Mouse (Mus musculus) forebrain, embryonic 11.5 days (tissue): ENCODE results near the gene Immp1l. TPM values are rescaled to one million over a fixed set of nuclear protein-coding genes. Genes with fewer than 3 reads are reported as not detected.

Source experiments
- ATAC-seq: fragments of 200-750 bp; cut with Nextera tagmentation; replicated peaks from 2 replicates; pipeline ENCODE4 v1.8.0; 2017; ENCODE audit warnings: moderate TSS enrichment; ENCODE audit not compliant: low FRiP score
- DNase-seq: peaks from one replicate; pipeline ENCODE4 v3.0.0-alpha.2; 2017; ENCODE audit warnings: low spot score
- H3K27ac ChIP-seq: fragments of 300-500 bp; sonication (generic); 2 replicates; pipeline ENCODE4 v1.5.1; 2014; ENCODE audit warnings: low read depth, low read length
- H3K27me3 ChIP-seq: fragments of 300-500 bp; sonication (generic); 2 replicates; pipeline ENCODE4 v1.6.1; 2014; ENCODE audit warnings: mild to moderate bottlenecking, low read length, mixed read lengths; ENCODE audit not compliant: control insufficient read depth, insufficient read depth
- H3K36me3 ChIP-seq: fragments of 300-500 bp; sonication (generic); 2 replicates; pipeline ENCODE4 v1.6.1; 2014; ENCODE audit warnings: mild to moderate bottlenecking, low read length, moderate library complexity, mixed read lengths; ENCODE audit not compliant: control insufficient read depth, insufficient read depth
- H3K4me1 ChIP-seq: fragments of 300-500 bp; sonication (generic); replicated peaks from 2 replicates; pipeline ENCODE4 v1.6.1; 2014; ENCODE audit warnings: low read length, mixed read lengths; ENCODE audit not compliant: control insufficient read depth, insufficient read depth
- H3K4me2 ChIP-seq: fragments of 300-500 bp; sonication (generic); 2 replicates; pipeline ENCODE4 v1.6.1; 2014; ENCODE audit warnings: low read depth, mild to moderate bottlenecking, low read length, moderate library complexity, mixed read lengths; ENCODE audit not compliant: severe bottlenecking
- H3K4me3 ChIP-seq: fragments of 300-500 bp; sonication (generic); 2 replicates; pipeline ENCODE4 v1.5.1; 2014; ENCODE audit warnings: low read depth, low read length
- H3K9ac ChIP-seq: fragments of 300-500 bp; sonication (generic); 2 replicates; pipeline ENCODE4 v1.6.1; 2014; ENCODE audit warnings: low read length
- H3K9me3 ChIP-seq: fragments of 300-500 bp; sonication (generic); 2 replicates; pipeline ENCODE4 v1.6.1; 2016; ENCODE audit warnings: low read length, mixed read lengths; ENCODE audit not compliant: control insufficient read depth
- WGBS: fragments of 180-500 bp; shearing (Covaris S2); extraction: QIAGEN DNeasy Blood & Tissue Kit; methylation state at CpG from one replicate; pipeline ENCODE4 v1.1.7; 2014; 5-methylcytosine and 5-hydroxymethylcytosine counted together
- microRNA-seq: library from miRNA; unstranded; fragments of <30 nt; microRNA quantifications from one replicate; pipeline ENCODE4, GENCODE M21; 2016; ENCODE audit not compliant: insufficient number of aligned reads
- polyA plus RNA-seq: library from polyadenylated mRNA; unstranded; fragments of >200 nt; fragmentation: Nextera tagmentation; extraction: Ambion mirVana; gene quantifications from 2 replicates; pipeline ENCODE4 v1.2.1, GENCODE M21; 2014

The Immp1l gene
- polyA plus RNA-seq, 1 experiment from 2014 or later: 134 TPM

DNA sequence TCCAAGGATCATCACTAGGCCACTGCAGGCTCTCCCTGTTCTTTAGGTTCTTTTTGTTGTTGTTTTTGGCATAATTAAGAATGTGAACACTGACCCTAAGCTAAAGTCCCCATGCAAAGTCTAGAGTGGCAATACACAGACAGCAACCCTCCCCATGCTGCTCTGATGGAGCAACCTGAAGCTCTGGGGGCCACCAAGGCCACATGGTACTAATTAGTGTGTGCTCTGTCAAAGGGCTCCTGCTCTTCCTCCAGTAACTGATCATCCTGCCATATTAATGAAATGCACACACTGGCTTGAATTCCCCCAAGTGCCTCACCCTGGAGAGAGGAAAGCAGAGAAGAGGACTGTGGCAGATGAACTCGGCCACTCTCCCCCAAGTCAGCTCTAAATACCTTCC, 82.7 kb downstream of the Immp1l start:
- H3K27me3 ChIP-seq: no peaks in the 10 kb centered on the region
- ATAC-seq: no peak
- WGBS: 13% methylated on average over 1 of the region's 1 CpGs
- no peak for DNase-seq
- H3K9ac ChIP-seq: no peak overlapping the region; the same call in 1 of the 2 replicates
- peaks cover 5% of the 10 kb centered on the region; the same call in 1 of the 2 replicates for H3K4me1 ChIP-seq
- no peak overlapping the region for H3K4me3 ChIP-seq
- no peaks in the 10 kb centered on the region for H3K36me3 ChIP-seq
- H3K4me2 ChIP-seq: no peak overlapping the region
- H3K27ac ChIP-seq: no peak overlapping the region
- no peaks in the 10 kb centered on the region for H3K9me3 ChIP-seq

DNA sequence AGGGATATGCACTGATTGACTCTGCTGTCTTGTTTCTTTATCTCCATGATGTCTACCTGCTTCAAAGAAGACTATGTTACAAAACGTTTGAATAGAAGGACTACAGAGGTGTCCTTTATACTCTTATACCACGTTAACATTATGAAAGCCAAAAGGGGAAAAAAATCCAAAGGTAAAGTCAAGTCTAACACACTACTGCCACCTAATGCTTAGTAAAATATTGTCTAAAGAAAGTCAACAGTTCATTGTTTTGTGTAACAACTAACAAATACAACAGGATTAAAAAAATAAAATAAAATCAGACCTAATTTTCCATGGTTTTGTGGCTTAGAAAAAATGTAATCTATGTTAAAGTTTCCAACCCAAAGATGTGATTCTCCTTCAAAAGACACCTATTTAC, 83.6 kb downstream of the Immp1l start:
- no peak overlapping the region for H3K4me3 ChIP-seq
- ATAC-seq (no peak), DNase-seq (no peak)
- WGBS: 22% methylated on average over 2 of the region's 2 CpGs
- no peaks in the 10 kb centered on the region for H3K36me3 ChIP-seq
- no peaks in the 10 kb centered on the region for H3K27me3 ChIP-seq
- peaks cover 5% of the 10 kb centered on the region; the same call in 1 of the 2 replicates for H3K4me1 ChIP-seq
- no peak overlapping the region for H3K9ac ChIP-seq
- H3K9me3 ChIP-seq: no peaks in the 10 kb centered on the region
- H3K4me2 ChIP-seq: no peak overlapping the region
- no peak overlapping the region for H3K27ac ChIP-seq

DNA sequence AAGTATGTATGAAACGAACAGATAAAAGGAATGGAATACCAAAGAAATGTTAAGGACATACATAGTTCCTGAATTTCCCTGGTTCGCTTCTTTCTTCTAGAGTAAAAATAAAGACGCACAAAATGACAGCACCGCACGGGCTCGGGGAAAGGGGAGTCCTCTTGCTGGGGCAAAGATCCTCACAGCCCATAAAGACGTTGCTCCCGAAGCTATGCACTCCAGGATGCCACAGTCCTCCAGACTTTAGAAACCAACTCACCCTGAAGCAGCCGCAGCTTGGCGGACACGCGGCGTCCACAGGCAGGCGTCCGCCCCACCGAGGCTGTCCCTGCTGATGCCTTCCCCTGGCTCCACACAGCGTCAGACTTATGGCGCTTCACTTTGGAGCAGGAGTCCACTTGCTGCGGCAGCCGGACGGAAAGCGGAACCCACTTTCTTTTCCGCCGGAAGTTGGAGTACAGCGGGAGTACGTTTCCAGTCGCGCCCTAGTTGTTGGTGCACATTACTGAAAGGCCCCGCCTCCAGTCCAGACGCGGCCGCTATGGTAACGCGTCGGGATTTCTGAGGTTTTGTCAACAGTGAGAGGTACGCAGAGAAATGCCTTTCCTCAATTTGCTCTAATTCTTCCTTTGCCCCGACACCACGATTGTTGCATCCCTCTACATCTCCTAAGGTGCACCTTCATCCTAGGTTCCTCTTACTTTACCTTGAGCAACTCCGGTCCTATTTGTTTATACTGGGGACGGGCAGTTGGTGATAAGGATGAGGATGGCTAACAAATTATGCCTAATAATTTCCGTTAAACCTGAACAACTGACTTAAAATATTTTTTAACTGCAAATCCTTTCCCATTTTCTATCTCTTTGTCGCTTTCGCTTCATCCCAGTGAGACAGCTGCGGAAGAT, 98.6 kb downstream of the Immp1l start, which contains the start of gene Dnajc24:
Gene Dnajc24 (minus strand): TSS at position 715 of the 905 bp plus-strand sequence.
- H3K27ac ChIP-seq: 0 out of 2 replicates have a peak within 1 kb of the TSS, but pooled peaks have one; percentile 51
- H3K27me3 ChIP-seq: no peaks in the 10 kb centered on the region
- 2% methylated on average over 44 of the region's 44 CpGs for WGBS
- H3K9ac ChIP-seq: peak within 1 kb of the TSS; percentile 91
- no peaks in the 10 kb centered on the region for H3K9me3 ChIP-seq
- peak; percentile 95 for ATAC-seq
- peak within 1 kb of the TSS; percentile 80 for H3K4me3 ChIP-seq
- DNase-seq: peak; percentile 93
- H3K36me3 ChIP-seq: no peaks in the 10 kb centered on the region
- peak within 1 kb of the TSS; percentile 60 for H3K4me2 ChIP-seq
- H3K4me1 ChIP-seq: no peaks in the 10 kb centered on the region

DNA sequence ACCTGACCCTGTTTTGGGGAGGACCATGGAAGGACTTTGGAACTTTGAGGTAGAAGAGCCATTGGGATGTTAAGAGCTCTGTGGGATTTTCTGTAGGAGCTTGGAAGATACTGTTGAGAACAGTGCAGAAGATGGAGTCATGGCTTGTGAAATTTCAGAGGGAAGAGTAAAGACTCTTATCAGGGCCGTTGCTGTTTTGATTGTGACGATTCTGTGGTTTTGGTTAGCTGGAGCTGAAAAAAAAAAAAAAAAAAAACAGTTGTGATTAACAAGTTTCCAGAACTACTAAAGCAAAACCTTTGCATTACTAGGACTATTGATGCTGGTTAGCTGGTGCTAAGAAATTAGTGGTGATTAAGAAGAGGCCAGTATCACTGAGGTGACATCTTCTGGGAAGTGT, 104.0 kb downstream of the Immp1l start:
- Histone ChIP-seq H3K9me3 (no peaks in the 10 kb centered on the region), H3K36me3 (no peaks in the 10 kb centered on the region), H3K4me3 (no peak overlapping the region), H3K4me1 (no peaks in the 10 kb centered on the region), H3K27me3 (no peaks in the 10 kb centered on the region), H3K4me2 (no peak overlapping the region), H3K9ac (no peak overlapping the region), H3K27ac (no peak overlapping the region)
- no peak for DNase-seq
- ATAC-seq: no peak
- WGBS: 92% methylated on average over 2 of the region's 2 CpGs

Small RNA genes within 50 kb of the gene (microRNA-seq; reads per million reads assigned to microRNA genes)
- not detected for gene Gm22002

Other genes starting within 250 kb of the Immp1l start
- 97.2 and 103 TPM in 2 replicates for gene Pax6, start 235.7 kb upstream of the Immp1l start, polyA plus RNA-seq
- 64.3 and 69.4 TPM in 2 replicates for gene Elp4, start 74 bp upstream of the Immp1l start, polyA plus RNA-seq
- gene Dnajc24, start 98.9 kb downstream of the Immp1l start, polyA plus RNA-seq: 50.9 and 54.3 TPM in 2 replicates